Mouse (Mus musculus): Measurements from ENCODE around the gene Klk1b24.
"Not testable (repeated sequence)": the region's sequence is repeated elsewhere in the genome, so short reads cannot be mapped to it uniquely, and the experiment has no call there.

Gene Klk1b24

GRCm38 (mm10) chr7:44187936-44188335 lies at the start of gene Klk1b24:
Gene Klk1b24 (plus strand): TSS chr7:44188236.
- DNase-seq (ENCODE audit: low spot score): not testable (repeated sequence)

- no peak for DNase-seq (ENCODE audit: low spot score)
Measured at GRCm38 (mm10) chr7:44179299-44180045, 8.6 kb upstream of the Klk1b24 start.

- DNase-seq (ENCODE audit: low spot score): not testable (repeated sequence)
Measured at GRCm38 (mm10) chr7:44186516-44186915, 1.5 kb upstream of the Klk1b24 start.

- DNase-seq (ENCODE audit: low spot score): not testable (repeated sequence)
Measured at GRCm38 (mm10) chr7:44193466-44193865, 5.4 kb downstream of the Klk1b24 start.

GRCm38 (mm10) chr7:44197891-44198290 lies 9.9 kb downstream of the Klk1b24 start, which contains the start of gene Klk1b3:
Gene Klk1b3 (plus strand): TSS chr7:44198191.
- DNase-seq (ENCODE audit: low spot score): no peak

GRCm38 (mm10) chr7:44207135-44207534 lies 19.1 kb downstream of the Klk1b24 start, which contains the start of gene Klk1b4:
Gene Klk1b4 (plus strand): TSS chr7:44207435.
- DNase-seq (ENCODE audit: low spot score): not testable (repeated sequence)

GRCm38 (mm10) chr7:44208307-44208706 lies 20.3 kb downstream of the Klk1b24 start:
- no peak for DNase-seq (ENCODE audit: low spot score)

GRCm38 (mm10) chr7:44215645-44216044 lies 27.6 kb downstream of the Klk1b24 start, which contains the start of gene Klk1b5:
Gene Klk1b5 (plus strand): TSS chr7:44215945.
- DNase-seq (ENCODE audit: low spot score): no peak

- DNase-seq (ENCODE audit: low spot score): not testable (repeated sequence)
Measured at GRCm38 (mm10) chr7:44221601-44222000, 33.6 kb downstream of the Klk1b24 start.

GRCm38 (mm10) chr7:44222335-44222734 lies 34.3 kb downstream of the Klk1b24 start:
- not testable (repeated sequence) for DNase-seq (ENCODE audit: low spot score)

GRCm38 (mm10) chr7:44225076-44225475 lies 37.0 kb downstream of the Klk1b24 start, which contains the start of gene Klk1:
Gene Klk1 (plus strand): TSS chr7:44225360.
- DNase-seq (ENCODE audit: low spot score): no peak

GRCm38 (mm10) chr7:44235909-44236308 lies 47.9 kb downstream of the Klk1b24 start, which contains the start of gene Gm36864:
Gene Gm36864 (plus strand): TSS chr7:44236177.
- no peak for DNase-seq (ENCODE audit: low spot score)

- DNase-seq (ENCODE audit: low spot score): no peak
Measured at GRCm38 (mm10) chr7:44239913-44240312, 51.9 kb downstream of the Klk1b24 start.

- no peak for DNase-seq (ENCODE audit: low spot score)
Measured at GRCm38 (mm10) chr7:44240712-44241111, 52.7 kb downstream of the Klk1b24 start.

GRCm38 (mm10) chr7:44241163-44241562 lies 53.1 kb downstream of the Klk1b24 start:
- no peak for DNase-seq (ENCODE audit: low spot score)
